Mouse (Mus musculus): ENCODE data around the gene Ufm1. TPM values are rescaled to one million over a fixed set of nuclear protein-coding genes. Genes with fewer than 3 reads are reported as not detected.

Ufm1 gene
- polyA plus RNA-seq (2015; fragmentation: Nextera tagmentation; extraction: Ambion mirVana) = 103 and 114 TPM in 2 replicates

DNA sequence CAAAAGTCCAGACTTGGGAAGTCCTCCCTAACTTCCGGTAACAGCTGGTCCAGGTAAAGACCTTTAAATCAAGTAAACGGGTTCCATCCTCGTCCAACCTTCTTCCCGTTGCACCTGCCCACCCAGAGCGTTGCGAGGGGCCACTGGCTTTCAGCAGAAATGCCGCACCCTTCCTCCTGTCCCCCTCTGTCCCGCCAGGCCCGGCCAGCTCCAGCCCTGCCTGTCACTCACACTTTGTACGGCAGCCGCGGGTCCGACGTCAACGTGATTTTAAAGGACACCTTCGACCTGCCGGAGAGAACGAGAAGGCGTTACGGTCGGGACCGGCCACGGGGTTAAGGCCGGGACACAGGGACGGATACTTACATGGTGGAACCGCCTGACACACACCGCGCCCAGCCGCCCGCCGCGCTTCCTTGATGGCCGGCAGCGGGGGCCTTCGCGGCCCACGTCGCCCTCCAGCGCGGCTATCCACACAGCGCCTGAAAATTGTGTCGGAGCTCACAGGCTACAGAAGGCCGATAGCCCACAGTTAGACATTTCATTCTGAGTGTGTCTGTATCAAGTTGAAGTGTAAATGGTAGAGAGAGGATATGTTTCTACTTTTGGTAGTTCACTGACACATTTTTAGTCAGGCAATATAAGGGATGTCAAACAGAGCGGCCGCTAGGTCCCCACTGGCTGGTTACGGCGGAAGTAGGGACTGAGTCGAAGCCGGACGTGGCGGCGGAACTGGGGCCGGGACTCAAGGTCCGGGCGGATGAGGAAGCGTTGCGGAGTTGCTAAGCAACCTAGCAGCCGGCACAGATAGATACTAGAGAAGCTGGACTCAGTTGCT lies at the start of gene Ufm1:
Gene Ufm1 (minus strand): TSS at position 448 of the 838 bp plus-strand sequence.
- peak; percentile 99 for ATAC-seq (replicated peaks; ENCODE audit: low FRiP score)
- Histone ChIP-seq H3K27ac (peak within 1 kb of the TSS; percentile 65), H3K4me1 (peaks cover 10% of the 10 kb centered on the region), H3K9ac (peak within 1 kb of the TSS; percentile 78), H3K4me3 (replicated peaks) (peak within 1 kb of the TSS; percentile 95), H3K9me3 (replicated peaks) (no peaks in the 10 kb centered on the region), H3K4me2 (peak within 1 kb of the TSS; percentile 66), H3K27me3 (no peaks in the 10 kb centered on the region), H3K36me3 (peaks cover 32% of the 10 kb centered on the region)
- under 1% methylated on average over 58 of the region's 58 CpGs for WGBS

DNA sequence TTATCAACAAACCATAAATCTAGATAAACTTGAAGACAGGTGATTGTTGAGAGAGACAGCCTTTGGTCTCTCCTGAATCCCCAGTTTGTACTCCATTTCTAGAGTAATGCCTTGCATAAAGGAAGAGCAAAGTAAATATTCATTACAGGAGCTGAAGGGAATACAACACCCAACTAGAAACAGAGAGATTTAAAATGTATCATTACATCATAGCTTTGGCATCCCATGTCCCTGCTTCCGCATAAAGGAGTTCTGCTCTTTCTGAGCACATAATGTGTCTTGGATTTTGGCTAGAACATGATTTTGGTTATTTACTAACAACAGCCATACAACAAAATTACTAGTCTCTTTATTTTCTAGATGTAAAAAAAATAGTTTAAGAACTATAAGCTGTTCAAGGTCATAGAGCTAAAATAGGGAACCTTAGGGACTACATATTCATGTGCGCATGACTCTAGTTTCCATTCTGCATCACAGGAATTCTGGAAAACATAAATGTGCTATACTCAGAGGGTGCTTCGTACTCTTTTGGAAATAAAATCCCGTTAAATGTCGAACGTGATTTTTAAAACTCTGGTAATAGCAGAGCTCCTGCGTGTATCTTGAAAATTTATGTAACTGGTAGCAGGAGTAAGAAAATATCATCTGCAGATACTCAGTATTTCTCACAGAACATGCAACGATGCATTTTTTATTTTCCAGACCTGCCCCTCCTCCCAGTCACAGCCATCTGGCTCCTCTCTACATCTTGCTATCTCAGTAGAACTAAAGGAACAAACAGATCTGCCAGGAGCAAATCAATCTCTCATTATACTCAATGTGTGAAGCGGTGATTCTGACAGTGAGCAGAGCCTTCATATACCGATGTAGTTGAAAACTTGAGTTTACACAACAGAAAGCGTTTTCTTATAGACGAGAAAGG lies 27.2 kb upstream of the Ufm1 start:
- H3K36me3 ChIP-seq = no peaks in the 10 kb centered on the region
- no peak overlapping the region for H3K4me2 ChIP-seq
- no peak overlapping the region for H3K4me3 ChIP-seq (replicated peaks)
- ATAC-seq (replicated peaks; ENCODE audit: low FRiP score) = no peak
- WGBS = 88% methylated on average over 12 of the region's 12 CpGs
- no peaks in the 10 kb centered on the region for H3K9me3 ChIP-seq (replicated peaks)
- no peak overlapping the region for H3K9ac ChIP-seq
- H3K27ac ChIP-seq = no peak overlapping the region
- H3K4me1 ChIP-seq = no peaks in the 10 kb centered on the region
- no peaks in the 10 kb centered on the region for H3K27me3 ChIP-seq

DNA sequence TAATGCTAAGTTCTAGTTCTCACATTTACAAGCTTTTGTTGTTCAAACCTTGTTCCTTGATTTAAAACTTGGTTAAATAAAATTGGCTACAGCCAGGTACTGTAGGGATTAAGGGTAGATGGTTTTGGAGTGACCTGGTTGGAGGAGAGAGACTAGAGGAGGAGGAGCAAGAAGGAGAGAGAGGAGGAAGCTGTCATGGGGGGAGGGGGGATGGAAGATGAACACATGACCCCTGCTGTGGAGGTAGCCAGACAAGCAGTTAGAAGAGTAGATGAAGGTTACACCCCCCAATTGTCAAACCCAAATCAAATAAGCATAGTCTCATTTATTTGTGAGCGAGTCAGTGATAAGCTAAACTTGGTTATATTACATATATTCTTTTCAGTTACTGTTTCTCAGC lies 8.0 kb upstream of the Ufm1 start:
- Histone ChIP-seq H3K27me3 (no peaks in the 10 kb centered on the region), H3K4me3 (replicated peaks) (no peak overlapping the region), H3K4me2 (no peak overlapping the region), H3K4me1 (0 out of 2 replicates have a peak, but pooled peaks cover 3% of the 10 kb centered on the region), H3K9ac (no peak overlapping the region), H3K36me3 (no peaks in the 10 kb centered on the region), H3K9me3 (replicated peaks) (no peaks in the 10 kb centered on the region), H3K27ac (no peak overlapping the region)
- ATAC-seq (replicated peaks; ENCODE audit: low FRiP score) = no peak
- WGBS = 92% methylated on average over 1 of the region's 1 CpGs

DNA sequence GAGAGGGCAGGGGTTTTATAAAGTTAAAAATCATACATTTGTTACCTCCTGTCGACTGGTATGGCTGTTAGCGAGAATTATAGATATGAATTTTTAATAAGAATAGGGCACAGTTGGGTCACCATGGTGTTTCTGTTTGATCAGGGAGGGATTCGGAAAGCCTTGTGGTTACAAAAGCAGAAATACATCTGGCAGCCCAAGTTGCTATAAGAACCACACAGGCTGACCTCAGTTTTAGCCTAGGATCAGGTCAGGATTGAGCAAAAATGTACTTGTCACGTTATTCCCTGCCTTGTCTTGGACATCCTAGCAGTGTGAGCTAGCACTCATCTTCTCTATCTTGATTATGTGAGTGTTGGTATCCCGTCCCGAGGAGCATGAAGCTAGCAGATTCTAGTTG lies 6.9 kb upstream of the Ufm1 start:
- 0 out of 2 replicates have a peak, but pooled peaks cover 3% of the 10 kb centered on the region for H3K4me1 ChIP-seq
- H3K4me2 ChIP-seq = no peak overlapping the region
- H3K36me3 ChIP-seq = no peaks in the 10 kb centered on the region
- ATAC-seq (replicated peaks; ENCODE audit: low FRiP score) = no peak
- H3K4me3 ChIP-seq (replicated peaks) = no peak overlapping the region
- H3K27ac ChIP-seq = no peak overlapping the region
- H3K9me3 ChIP-seq (replicated peaks) = no peaks in the 10 kb centered on the region
- WGBS = 81% methylated on average over 6 of the region's 6 CpGs
- no peak overlapping the region for H3K9ac ChIP-seq
- no peaks in the 10 kb centered on the region for H3K27me3 ChIP-seq

DNA sequence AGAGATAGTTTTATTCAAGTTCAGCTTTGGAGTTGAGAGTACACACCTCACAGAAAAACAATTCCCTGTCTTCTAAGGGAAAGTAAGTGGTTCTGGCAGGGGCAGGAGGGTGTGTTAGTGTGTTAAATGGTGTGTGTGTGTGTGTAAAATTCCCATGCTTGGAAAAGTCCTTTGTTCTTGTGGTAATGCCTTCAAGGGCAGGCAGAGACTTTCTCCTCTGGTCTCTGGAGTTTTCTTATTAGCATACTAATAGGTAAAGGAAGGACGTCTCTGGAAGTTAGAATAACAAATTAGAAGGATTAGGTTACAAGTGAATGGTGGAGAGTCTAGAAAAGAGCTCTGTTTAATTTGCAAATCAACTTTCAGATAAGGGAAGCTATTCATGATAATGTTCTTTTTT lies 5.6 kb upstream of the Ufm1 start:
- Histone ChIP-seq H3K9ac (no peak overlapping the region), H3K27me3 (no peaks in the 10 kb centered on the region), H3K4me3 (replicated peaks) (no peak overlapping the region), H3K27ac (peak overlapping the region; percentile 59), H3K4me1 (0 out of 2 replicates have a peak, but pooled peaks cover 3% of the 10 kb centered on the region), H3K9me3 (replicated peaks) (no peaks in the 10 kb centered on the region), H3K36me3 (no peaks in the 10 kb centered on the region), H3K4me2 (no peak overlapping the region)
- ATAC-seq (replicated peaks; ENCODE audit: low FRiP score) = peak; percentile 58
- 0% methylated on average over 1 of the region's 1 CpGs for WGBS

DNA sequence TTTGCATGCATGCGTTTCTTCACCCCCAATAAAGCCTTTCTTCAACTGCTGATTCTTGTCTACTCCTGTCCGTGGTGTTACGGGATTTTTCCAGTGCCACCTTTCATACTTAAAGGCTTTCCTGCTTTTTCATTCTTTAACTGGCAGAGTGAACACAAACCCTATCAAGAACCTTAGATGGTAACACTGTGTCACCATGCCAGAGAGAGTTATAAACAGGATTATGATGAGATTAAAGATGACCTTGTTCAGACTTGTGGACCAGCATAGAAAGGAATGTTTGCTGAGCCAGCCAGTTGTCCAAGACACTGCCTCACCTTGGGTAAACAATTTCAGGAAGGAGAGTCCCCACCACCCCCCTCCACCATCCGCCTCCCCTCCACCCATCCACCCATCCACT lies 4.6 kb upstream of the Ufm1 start:
- Histone ChIP-seq H3K9me3 (replicated peaks) (no peaks in the 10 kb centered on the region), H3K4me1 (0 out of 2 replicates have a peak, but pooled peaks cover 3% of the 10 kb centered on the region), H3K36me3 (no peaks in the 10 kb centered on the region), H3K4me2 (no peak overlapping the region), H3K27ac (no peak overlapping the region), H3K27me3 (no peaks in the 10 kb centered on the region), H3K4me3 (replicated peaks) (no peak overlapping the region), H3K9ac (no peak overlapping the region)
- ATAC-seq (replicated peaks; ENCODE audit: low FRiP score) = no peak
- 76% methylated on average over 4 of the region's 4 CpGs for WGBS

DNA sequence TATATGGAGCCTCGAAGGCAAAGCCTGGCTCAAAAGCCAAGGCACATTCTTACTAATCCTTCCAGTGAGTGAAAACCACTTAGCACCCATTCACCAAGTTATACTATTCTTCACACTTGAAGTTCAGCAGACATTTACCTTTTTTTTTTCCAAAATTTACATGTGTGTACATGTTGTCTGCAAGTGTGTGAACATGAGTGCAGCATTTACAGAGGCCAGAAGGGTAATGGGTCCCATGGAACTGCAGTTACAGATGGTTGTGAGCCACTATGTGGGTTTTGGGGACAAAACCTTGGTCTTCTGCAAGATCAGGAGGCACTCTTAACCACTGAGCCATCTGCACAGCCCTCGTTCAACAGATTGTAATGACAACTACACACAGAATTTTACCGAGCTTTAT lies 8.8 kb downstream of the Ufm1 start:
- 88% methylated on average over 3 of the region's 3 CpGs for WGBS
- no peaks in the 10 kb centered on the region for H3K4me1 ChIP-seq
- peaks cover 36% of the 10 kb centered on the region for H3K36me3 ChIP-seq
- H3K4me2 ChIP-seq = no peak overlapping the region
- H3K9me3 ChIP-seq (replicated peaks) = no peaks in the 10 kb centered on the region
- no peaks in the 10 kb centered on the region for H3K27me3 ChIP-seq
- no peak overlapping the region for H3K4me3 ChIP-seq (replicated peaks)
- H3K27ac ChIP-seq = no peak overlapping the region
- ATAC-seq (replicated peaks; ENCODE audit: low FRiP score) = no peak
- H3K9ac ChIP-seq = no peak overlapping the region

DNA sequence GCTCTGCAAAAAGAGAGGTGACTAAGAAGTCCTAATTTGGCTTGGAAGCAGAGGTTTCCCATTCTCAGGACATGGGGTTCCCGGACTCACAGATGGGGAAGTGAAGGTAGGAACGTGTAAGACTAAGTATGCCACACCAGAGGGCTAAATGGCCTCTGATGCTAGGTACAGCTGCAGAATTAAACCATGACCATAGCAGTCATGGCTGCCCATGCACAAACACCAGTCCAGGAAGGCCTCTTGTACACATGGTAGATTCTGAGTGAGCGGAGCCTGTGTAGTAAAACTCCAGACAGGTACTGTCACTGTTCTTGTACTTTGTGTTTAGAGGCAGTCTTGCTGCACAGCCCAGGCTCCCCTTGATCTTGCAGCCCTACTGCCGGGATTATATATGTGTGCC lies 9.4 kb downstream of the Ufm1 start:
- Histone ChIP-seq H3K27ac (no peak overlapping the region), H3K27me3 (no peaks in the 10 kb centered on the region), H3K9ac (no peak overlapping the region), H3K4me1 (no peaks in the 10 kb centered on the region), H3K4me3 (replicated peaks) (no peak overlapping the region), H3K9me3 (replicated peaks) (no peaks in the 10 kb centered on the region), H3K36me3 (peaks cover 31% of the 10 kb centered on the region), H3K4me2 (no peak overlapping the region)
- ATAC-seq (replicated peaks; ENCODE audit: low FRiP score) = no peak
- 91% methylated on average over 4 of the region's 4 CpGs for WGBS

DNA sequence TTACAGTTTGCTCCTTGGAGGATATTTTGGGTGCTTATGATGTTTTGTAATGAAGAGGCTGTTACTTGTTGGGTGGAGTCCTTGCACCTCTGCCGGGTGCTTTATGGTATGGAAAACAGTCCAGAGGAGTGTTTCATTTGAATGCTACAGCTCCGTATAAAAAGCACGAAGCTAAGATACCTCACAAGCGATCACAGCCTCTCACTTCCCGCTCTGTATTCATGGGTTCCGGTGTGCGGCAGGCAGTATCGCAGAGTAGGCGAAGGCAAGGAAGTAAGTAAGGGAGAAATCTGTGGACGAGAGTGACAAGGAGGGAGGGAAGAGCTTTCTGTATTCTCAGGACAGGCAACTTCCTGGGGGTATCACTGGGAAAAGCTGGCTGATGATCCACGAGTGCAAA lies 15.4 kb downstream of the Ufm1 start:
- H3K4me3 ChIP-seq (replicated peaks) = no peak overlapping the region
- H3K9me3 ChIP-seq (replicated peaks) = no peaks in the 10 kb centered on the region
- no peaks in the 10 kb centered on the region for H3K36me3 ChIP-seq
- H3K4me1 ChIP-seq = no peaks in the 10 kb centered on the region
- H3K4me2 ChIP-seq = no peak overlapping the region
- H3K27me3 ChIP-seq = no peaks in the 10 kb centered on the region
- 80% methylated on average over 11 of the region's 11 CpGs for WGBS
- ATAC-seq (replicated peaks; ENCODE audit: low FRiP score) = no peak
- no peak overlapping the region for H3K9ac ChIP-seq
- H3K27ac ChIP-seq = no peak overlapping the region

DNA sequence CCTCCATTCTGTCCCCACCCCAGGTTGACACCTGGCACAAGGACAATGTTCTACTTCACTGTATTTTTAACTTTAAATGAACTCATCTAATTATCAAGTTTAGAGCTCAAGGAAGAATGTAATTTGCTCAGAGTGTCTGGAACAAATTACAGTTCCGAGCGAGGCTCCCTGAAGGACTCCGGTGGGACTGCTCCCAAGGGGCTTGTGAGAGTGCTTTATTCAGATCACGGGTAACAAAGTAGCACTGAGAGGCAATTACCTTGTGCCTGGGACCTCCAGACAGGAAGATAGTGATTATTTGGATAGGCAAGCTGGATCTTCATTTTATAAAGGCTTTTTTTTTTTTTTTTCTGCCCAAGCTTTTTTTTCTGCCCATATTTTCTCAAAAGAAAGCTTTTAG lies 15.9 kb downstream of the Ufm1 start:
- 56% methylated on average over 4 of the region's 4 CpGs for WGBS
- Histone ChIP-seq H3K27me3 (no peaks in the 10 kb centered on the region), H3K4me3 (replicated peaks) (no peak overlapping the region), H3K4me1 (no peaks in the 10 kb centered on the region), H3K9ac (no peak overlapping the region), H3K4me2 (no peak overlapping the region), H3K36me3 (no peaks in the 10 kb centered on the region), H3K9me3 (replicated peaks) (no peaks in the 10 kb centered on the region), H3K27ac (no peak overlapping the region)
- no peak for ATAC-seq (replicated peaks; ENCODE audit: low FRiP score)

DNA sequence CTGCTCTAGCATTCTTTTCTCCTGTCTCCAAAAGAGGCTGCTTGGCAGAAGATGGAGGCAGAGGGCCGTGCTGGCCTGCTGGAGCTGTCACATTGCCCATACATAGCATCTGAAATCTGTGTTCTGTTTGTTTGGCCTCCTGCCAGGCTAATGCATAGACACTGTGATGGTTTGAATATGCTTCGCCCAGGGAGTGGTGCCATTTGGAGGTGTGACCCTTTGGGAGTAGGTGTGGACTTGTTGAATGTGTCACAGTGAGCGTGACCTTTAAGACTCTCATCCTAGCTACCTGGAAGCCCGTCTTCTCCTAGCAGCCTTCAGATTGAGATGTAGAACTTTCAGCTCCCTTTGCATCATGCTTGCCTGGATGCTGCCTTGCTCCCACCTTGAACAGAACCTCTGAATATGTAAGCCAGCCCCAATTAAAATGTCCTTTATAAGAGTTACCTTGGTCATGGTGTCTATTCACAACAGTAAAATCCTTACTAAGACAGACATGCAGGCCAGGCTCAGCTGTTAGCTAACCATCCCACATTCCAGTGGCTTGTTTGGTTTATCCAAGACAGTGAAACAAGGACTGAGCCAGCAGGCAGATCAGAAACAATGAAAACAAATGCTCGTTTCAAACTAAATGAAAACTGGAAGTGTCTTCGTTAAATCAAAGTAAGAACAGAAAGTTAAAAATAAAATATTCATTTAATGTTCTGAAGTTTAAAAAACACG lies 17.3 kb downstream of the Ufm1 start:
- WGBS = 71% methylated on average over 7 of the region's 7 CpGs
- ATAC-seq (replicated peaks; ENCODE audit: low FRiP score) = no peak
- no peaks in the 10 kb centered on the region for H3K4me1 ChIP-seq
- H3K4me2 ChIP-seq = no peak overlapping the region
- H3K27ac ChIP-seq = no peak overlapping the region
- no peaks in the 10 kb centered on the region for H3K27me3 ChIP-seq
- H3K36me3 ChIP-seq = no peaks in the 10 kb centered on the region
- H3K4me3 ChIP-seq (replicated peaks) = no peak overlapping the region
- H3K9me3 ChIP-seq (replicated peaks) = no peaks in the 10 kb centered on the region
- H3K9ac ChIP-seq = no peak overlapping the region
